Mouse (Mus musculus) neural tube, embryonic 13.5 days (tissue): ENCODE measurements around the gene Tapbp. TPM values are rescaled to one million over a fixed set of nuclear protein-coding genes. Genes with fewer than 3 reads are reported as not detected.

Source experiments
- ATAC-seq: fragments of 200-750 bp; cut with Nextera tagmentation; 2 replicates; pipeline ENCODE4 v1.8.0; 2017; ENCODE audit warnings: low read depth, mild to moderate bottlenecking, moderate TSS enrichment, moderate library complexity
- H3K27ac ChIP-seq: fragments of 300-500 bp; sonication (generic); replicated peaks from 2 replicates; pipeline ENCODE4 v1.5.1; 2015; ENCODE audit warnings: moderate library complexity, mild to moderate bottlenecking, inconsistent platforms
- H3K27me3 ChIP-seq: fragments of 300-500 bp; sonication (generic); 2 replicates; pipeline ENCODE4 v1.6.1; 2015; ENCODE audit warnings: mild to moderate bottlenecking, inconsistent platforms
- H3K36me3 ChIP-seq: fragments of 300-500 bp; sonication (generic); 2 replicates; pipeline ENCODE4 v1.6.1; 2015; ENCODE audit warnings: mild to moderate bottlenecking, inconsistent platforms
- H3K4me1 ChIP-seq: fragments of 300-500 bp; sonication (generic); replicated peaks from 2 replicates; pipeline ENCODE4 v1.6.1; 2015; ENCODE audit warnings: inconsistent platforms
- H3K4me2 ChIP-seq: fragments of 300-500 bp; sonication (generic); 2 replicates; pipeline ENCODE4 v1.6.1; 2015; ENCODE audit warnings: inconsistent platforms, mild to moderate bottlenecking, moderate library complexity
- H3K4me3 ChIP-seq: fragments of 300-500 bp; sonication (generic); 2 replicates; pipeline ENCODE4 v1.5.1; 2015; ENCODE audit warnings: mild to moderate bottlenecking, inconsistent platforms
- H3K9ac ChIP-seq: fragments of 300-500 bp; sonication (generic); 2 replicates; pipeline ENCODE4 v1.6.1; 2015; ENCODE audit warnings: moderate library complexity, mild to moderate bottlenecking, inconsistent platforms
- H3K9me3 ChIP-seq: fragments of 300-500 bp; sonication (generic); 2 replicates; pipeline ENCODE4 v1.6.1; 2016; ENCODE audit warnings: inconsistent platforms
- WGBS: fragments of 180-500 bp; shearing (Covaris S2); methylation state at CpG from one replicate; pipeline ENCODE4 v1.1.7; 2015; 5-methylcytosine and 5-hydroxymethylcytosine counted together
- microRNA-seq: library from miRNA; unstranded; fragments of <30 nt; microRNA quantifications from one replicate; pipeline ENCODE4, GENCODE M21; 2016
- polyA plus RNA-seq: library from polyadenylated mRNA; unstranded; fragments of >200 nt; fragmentation: Nextera tagmentation; extraction: Ambion mirVana; gene quantifications from 2 replicates; pipeline ENCODE4 v1.2.1, GENCODE M21; 2015

Gene Tapbp
- polyA plus RNA-seq, 1 experiment from 2014 or later: 31.1 TPM

DNA sequence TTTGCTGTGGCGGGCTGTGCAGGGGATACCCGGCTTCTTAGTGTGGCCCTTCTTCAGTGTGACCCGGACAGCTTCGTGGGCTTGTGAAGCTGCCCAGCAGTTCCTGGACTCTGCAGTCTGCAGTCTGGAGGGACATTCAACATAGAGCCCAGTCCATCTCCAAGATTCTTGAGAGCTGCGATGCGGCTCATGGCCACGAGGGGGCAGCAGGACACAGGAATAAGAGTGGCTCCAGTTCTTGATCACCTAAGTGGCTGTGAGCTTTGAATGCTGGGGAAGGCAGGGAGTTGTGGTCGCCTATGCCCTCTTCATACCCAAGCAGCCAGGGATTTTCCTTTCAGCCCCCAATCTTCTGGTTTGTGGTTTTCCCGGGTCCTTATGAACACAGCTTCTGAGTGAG is 52.8 kb downstream of the Tapbp start:
- Histone ChIP-seq H3K9me3 (no peaks in the 10 kb centered on the region), H3K27me3 (peaks cover 10% of the 10 kb centered on the region), H3K4me2 (no peak overlapping the region), H3K4me3 (no peak overlapping the region), H3K27ac (no peak overlapping the region), H3K9ac (no peak overlapping the region), H3K36me3 (peaks cover 29% of the 10 kb centered on the region), H3K4me1 (no peaks in the 10 kb centered on the region)
- WGBS: 2% methylated on average over 9 of the region's 9 CpGs
- peak; percentile 87 for ATAC-seq

DNA sequence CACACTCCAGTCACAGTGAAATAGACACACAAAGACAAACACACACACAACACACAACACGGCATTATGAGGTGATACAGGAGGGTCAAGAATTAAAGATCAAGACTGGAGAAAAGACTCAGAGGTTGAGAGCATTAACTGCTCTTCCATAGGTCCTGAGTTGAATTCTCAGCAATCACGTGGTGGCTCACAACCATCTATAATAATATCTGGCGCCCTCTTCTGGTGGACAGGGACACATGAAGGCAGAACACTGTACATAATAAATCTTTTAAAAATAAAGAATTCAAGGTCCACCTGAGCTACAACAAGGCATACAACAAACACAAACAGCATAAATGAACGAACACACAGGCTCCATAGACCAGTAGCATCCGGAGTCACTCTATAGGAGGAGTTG is 53.2 kb downstream of the Tapbp start:
- Histone ChIP-seq H3K27me3 (peaks cover 14% of the 10 kb centered on the region), H3K4me3 (no peak overlapping the region), H3K9ac (no peak overlapping the region), H3K36me3 (peaks cover 25% of the 10 kb centered on the region), H3K9me3 (no peaks in the 10 kb centered on the region), H3K4me2 (no peak overlapping the region), H3K27ac (no peak overlapping the region), H3K4me1 (no peaks in the 10 kb centered on the region)
- ATAC-seq: peak; percentile 64
- 27% methylated on average over 5 of the region's 5 CpGs for WGBS

DNA sequence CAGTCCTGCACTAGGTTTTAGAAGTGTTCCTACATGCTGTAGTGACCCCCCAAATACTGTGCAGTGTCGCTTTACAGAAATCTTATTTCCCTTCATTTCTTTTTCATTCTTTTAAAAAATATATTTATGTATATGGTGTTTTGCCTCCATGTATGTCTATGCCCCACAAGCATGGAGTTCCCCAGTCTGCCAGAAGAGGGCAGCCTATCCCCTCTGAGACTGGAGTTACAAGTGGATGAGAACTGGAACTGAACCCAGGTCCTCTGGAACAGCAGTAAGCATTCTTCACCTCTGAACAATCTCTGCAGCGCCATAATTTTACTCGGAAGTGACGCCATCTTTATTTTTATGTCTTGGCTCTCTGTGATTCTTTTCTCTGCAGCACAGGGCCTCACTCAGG is 53.7 kb downstream of the Tapbp start:
- Histone ChIP-seq H3K36me3 (peaks cover 22% of the 10 kb centered on the region), H3K9me3 (no peaks in the 10 kb centered on the region), H3K27me3 (peaks cover 17% of the 10 kb centered on the region), H3K4me3 (no peak overlapping the region), H3K9ac (no peak overlapping the region), H3K27ac (no peak overlapping the region), H3K4me2 (no peak overlapping the region), H3K4me1 (no peaks in the 10 kb centered on the region)
- WGBS: 75% methylated on average over 4 of the region's 4 CpGs
- no peak for ATAC-seq

DNA sequence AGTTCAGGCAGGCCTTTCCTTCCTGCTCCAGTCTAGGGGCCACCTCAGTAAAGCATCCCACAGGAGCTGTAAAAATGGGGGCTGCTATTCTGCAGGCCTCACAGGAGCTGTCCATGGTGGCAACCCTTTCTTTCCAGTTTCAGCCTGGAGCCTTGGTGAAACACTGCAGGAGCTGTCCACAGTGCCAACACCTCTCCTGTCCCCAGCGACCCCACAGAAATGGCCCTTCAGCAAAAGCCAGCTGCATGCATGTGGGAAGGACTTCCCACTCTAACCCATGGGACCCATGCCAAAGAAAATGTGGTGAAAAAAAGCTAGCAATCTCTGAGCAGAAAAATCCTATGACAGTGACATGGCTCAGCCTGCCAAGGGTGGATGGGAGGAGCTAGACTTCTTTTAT is 57.0 kb downstream of the Tapbp start:
- no peaks in the 10 kb centered on the region for H3K36me3 ChIP-seq
- no peaks in the 10 kb centered on the region for H3K9me3 ChIP-seq
- 14% methylated on average over 1 of the region's 1 CpGs for WGBS
- no peak overlapping the region for H3K4me2 ChIP-seq
- no peak overlapping the region for H3K27ac ChIP-seq
- peaks cover 45% of the 10 kb centered on the region for H3K27me3 ChIP-seq
- ATAC-seq: no peak
- 0 out of 2 replicates have a peak, but pooled peaks cover 1% of the 10 kb centered on the region for H3K4me1 ChIP-seq
- no peak overlapping the region for H3K9ac ChIP-seq
- H3K4me3 ChIP-seq: no peak overlapping the region

DNA sequence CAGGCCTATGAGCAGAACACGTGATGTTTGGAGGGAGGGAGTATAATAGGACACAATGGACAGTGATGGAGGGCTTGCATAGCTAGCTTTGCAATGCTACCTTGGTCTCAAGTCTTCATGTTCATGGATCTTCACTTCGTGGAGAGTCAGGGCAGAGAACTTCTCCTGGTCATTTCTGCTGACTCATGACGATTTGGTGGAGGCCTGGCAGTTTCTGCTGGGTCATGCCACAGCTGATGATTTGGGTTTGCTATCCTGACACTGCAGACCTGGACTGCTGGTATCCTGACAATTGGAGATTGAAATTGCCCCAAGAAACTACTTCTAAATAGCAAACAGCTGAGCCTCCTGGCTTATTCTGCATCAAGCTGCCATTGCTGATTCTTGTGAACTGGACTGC is 57.9 kb downstream of the Tapbp start:
- Histone ChIP-seq H3K36me3 (no peaks in the 10 kb centered on the region), H3K4me3 (no peak overlapping the region), H3K9me3 (no peaks in the 10 kb centered on the region), H3K27me3 (peaks cover 53% of the 10 kb centered on the region), H3K4me2 (no peak overlapping the region), H3K27ac (no peak overlapping the region), H3K4me1 (peaks cover 10% of the 10 kb centered on the region), H3K9ac (no peak overlapping the region)
- no peak for ATAC-seq
- WGBS: 64% methylated on average over 3 of the region's 3 CpGs

DNA sequence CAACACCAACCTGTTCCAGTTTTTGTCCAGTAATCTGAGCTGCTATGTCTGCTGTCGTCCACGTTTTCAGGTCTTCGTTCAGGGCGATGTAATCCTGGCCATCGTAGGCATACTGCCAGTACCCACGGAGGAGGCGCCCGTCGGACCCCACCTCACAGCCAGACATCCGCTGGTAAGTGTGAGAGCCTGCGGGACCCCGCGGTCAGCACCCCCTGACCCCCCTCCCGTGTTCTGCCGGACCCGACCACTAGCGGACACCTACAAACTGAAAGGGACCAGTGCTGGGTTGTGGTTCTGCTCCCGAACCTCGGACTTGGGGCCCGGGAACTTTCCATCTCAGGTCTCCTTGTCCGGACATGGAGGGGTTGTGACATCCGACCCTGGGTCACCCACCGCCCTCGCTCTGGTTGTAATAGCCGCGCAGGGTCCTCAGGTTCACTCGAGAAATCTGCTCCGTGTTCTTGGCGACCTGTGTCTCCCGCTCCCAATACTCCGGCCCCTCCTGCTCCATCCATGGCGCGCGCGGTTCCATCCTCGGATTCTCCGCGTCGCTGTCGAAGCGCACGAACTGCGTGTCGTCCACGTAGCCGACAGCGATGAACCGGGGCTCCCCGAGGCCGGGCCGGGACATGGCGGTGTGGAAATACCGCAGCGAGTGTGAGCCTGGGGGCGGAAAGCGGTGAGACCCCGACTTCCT is 62.3 kb downstream of the Tapbp start:
- Histone ChIP-seq H3K4me2 (peak overlapping the region; percentile 56), H3K9ac (peak overlapping the region; percentile 49), H3K9me3 (no peaks in the 10 kb centered on the region), H3K27ac (no peak overlapping the region), H3K27me3 (peaks cover 69% of the 10 kb centered on the region), H3K36me3 (no peaks in the 10 kb centered on the region), H3K4me3 (peak overlapping the region; percentile 35), H3K4me1 (peaks cover 26% of the 10 kb centered on the region)
- 2% methylated on average over 57 of the region's 57 CpGs for WGBS
- no peak for ATAC-seq

DNA sequence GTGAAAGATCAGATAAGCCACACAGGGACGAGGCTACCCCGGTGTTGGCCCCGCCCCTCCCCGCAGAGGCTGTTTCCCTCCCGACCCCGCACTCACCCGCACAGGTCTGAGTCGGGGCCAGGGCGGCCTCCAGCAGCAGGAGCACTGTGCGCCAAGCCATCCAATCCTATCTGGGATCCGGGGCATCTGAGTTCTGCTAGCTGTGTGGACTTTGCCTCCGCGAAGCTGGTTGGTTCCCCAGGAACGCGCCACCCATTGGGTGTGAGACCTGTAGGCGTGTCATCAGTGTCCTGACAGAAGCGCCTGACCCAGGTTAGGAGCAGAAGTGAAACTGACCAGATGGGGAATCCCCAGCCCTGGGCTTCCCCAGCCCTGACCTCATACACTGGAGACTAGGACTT is 62.9 kb downstream of the Tapbp start:
- Histone ChIP-seq H3K9ac (peak overlapping the region; percentile 49), H3K27ac (no peak overlapping the region), H3K4me1 (peaks cover 26% of the 10 kb centered on the region), H3K36me3 (no peaks in the 10 kb centered on the region), H3K9me3 (no peaks in the 10 kb centered on the region), H3K4me2 (peak overlapping the region; percentile 56), H3K27me3 (peaks cover 63% of the 10 kb centered on the region), H3K4me3 (peak overlapping the region; percentile 35)
- no peak for ATAC-seq
- WGBS: 3% methylated on average over 17 of the region's 17 CpGs

Small RNA genes within 50 kb of the gene (microRNA-seq; reads per million reads assigned to microRNA genes)
- gene Gm27740: not detected

Other genes with a start within 250 kb of the Tapbp start
- 227 and 230 TPM in 2 replicates for gene Hnrnpm, start 229.0 kb upstream of the Tapbp start, polyA plus RNA-seq
- 68.2 and 74.9 TPM in 2 replicates for gene March2, start 197.2 kb upstream of the Tapbp start, polyA plus RNA-seq
- 455 and 504 TPM in 2 replicates for gene Rab11b, start 155.4 kb upstream of the Tapbp start, polyA plus RNA-seq
- 22.8 and 24.5 TPM in 2 replicates for gene Angptl4, start 134.1 kb upstream of the Tapbp start, polyA plus RNA-seq
- 36.2 and 40.3 TPM in 2 replicates for gene Kank3, start 105.4 kb upstream of the Tapbp start, polyA plus RNA-seq
- gene Rps28, start 91.3 kb upstream of the Tapbp start, polyA plus RNA-seq: 530 and 625 TPM in 2 replicates
- 558 and 559 TPM in 2 replicates for gene Ndufa7, start 91.3 kb upstream of the Tapbp start, polyA plus RNA-seq
- 52.7 and 57.4 TPM in 2 replicates for gene Cd320, start 72.8 kb upstream of the Tapbp start, polyA plus RNA-seq
- not detected in 2 replicates for gene Gm7029, start 42.1 kb upstream of the Tapbp start, polyA plus RNA-seq
- 1.2 and 2.5 TPM in 2 replicates for gene Kifc1, start 25.2 kb upstream of the Tapbp start, polyA plus RNA-seq
- gene Platr17, start 10.8 kb upstream of the Tapbp start, polyA plus RNA-seq: 0.43 TPM in 1 of 2 replicates, not detected in the other
- 51.0 TPM in 2 replicates for gene Daxx, start 6.5 kb upstream of the Tapbp start, polyA plus RNA-seq
- 17.3 and 17.7 TPM in 2 replicates for gene Zbtb22, start within 50 bp of the Tapbp start, polyA plus RNA-seq
- 59.5 and 64.7 TPM in 2 replicates for gene Rgl2, start 13.6 kb downstream of the Tapbp start, polyA plus RNA-seq
- gene Pfdn6, start 24.4 kb downstream of the Tapbp start, polyA plus RNA-seq: 178 and 182 TPM in 2 replicates
- 26.9 and 27.6 TPM in 2 replicates for gene Wdr46, start 24.8 kb downstream of the Tapbp start, polyA plus RNA-seq
- 10.8 and 11.7 TPM in 2 replicates for gene B3galt4, start 35.6 kb downstream of the Tapbp start, polyA plus RNA-seq
- 63.5 and 67.5 TPM in 2 replicates for gene Vps52, start 39.9 kb downstream of the Tapbp start, polyA plus RNA-seq
- gene Rps18, start 40.1 kb downstream of the Tapbp start, polyA plus RNA-seq: 912 and 939 TPM in 2 replicates
- gene H2-K1, start 84.4 kb downstream of the Tapbp start, polyA plus RNA-seq: 11.9 and 13.3 TPM in 2 replicates
- 19.3 and 22.4 TPM in 2 replicates for gene Ring1, start 108.8 kb downstream of the Tapbp start, polyA plus RNA-seq
- gene H2-Ke6, start 112.2 kb downstream of the Tapbp start, polyA plus RNA-seq: 61.7 and 65.0 TPM in 2 replicates
- 158 and 161 TPM in 2 replicates for gene Slc39a7, start 115.8 kb downstream of the Tapbp start, polyA plus RNA-seq
- gene Rxrb, start 115.9 kb downstream of the Tapbp start, polyA plus RNA-seq: 57.4 and 57.5 TPM in 2 replicates
- gene Col11a2, start 123.5 kb downstream of the Tapbp start, polyA plus RNA-seq: 4.5 and 4.7 TPM in 2 replicates
- gene H2-Oa, start 176.4 kb downstream of the Tapbp start, polyA plus RNA-seq: 0.24 and 0.41 TPM in 2 replicates
- 16.0 and 17.7 TPM in 2 replicates for gene H2-DMa, start 203.6 kb downstream of the Tapbp start, polyA plus RNA-seq
- 137 and 167 TPM in 2 replicates for gene Brd2, start 206.7 kb downstream of the Tapbp start, polyA plus RNA-seq
- not detected in 2 replicates for gene H2-DMb2, start 227.4 kb downstream of the Tapbp start, polyA plus RNA-seq
- gene H2-DMb1, start 237.2 kb downstream of the Tapbp start, polyA plus RNA-seq: not detected in 2 replicates